Mouse (Mus musculus) lung, embryonic 15.5 days (tissue): ENCODE results near the gene Nell2. TPM values are rescaled to one million over a fixed set of nuclear protein-coding genes. Genes with fewer than 3 reads are reported as not detected.
"Not testable (repeated sequence)": the region's sequence is repeated elsewhere in the genome, so short reads cannot be mapped to it uniquely, and the experiment has no call there.

ENCODE experiments used
- ATAC-seq: fragments of 200-750 bp; cut with Nextera tagmentation; 2 replicates; pipeline ENCODE4 v1.8.0; 2017; ENCODE audit warnings: moderate number of reproducible peaks, borderline replicate concordance; ENCODE audit not compliant: low FRiP score, low TSS enrichment; ENCODE audit errors: extremely low read depth
- H3K27ac ChIP-seq: fragments of 300-500 bp; sonication (generic); 2 replicates; pipeline ENCODE4 v1.5.1; 2015; ENCODE audit warnings: moderate library complexity, mild to moderate bottlenecking, inconsistent platforms
- H3K27me3 ChIP-seq: fragments of 300-500 bp; sonication (generic); 2 replicates; pipeline ENCODE4 v1.6.1; 2015; ENCODE audit warnings: inconsistent platforms
- H3K36me3 ChIP-seq: fragments of 300-500 bp; sonication (generic); 2 replicates; pipeline ENCODE4 v1.6.1; 2015; ENCODE audit warnings: inconsistent platforms
- H3K4me1 ChIP-seq: fragments of 300-500 bp; sonication (generic); 2 replicates; pipeline ENCODE4 v1.6.1; 2015; ENCODE audit warnings: inconsistent platforms
- H3K4me2 ChIP-seq: fragments of 300-500 bp; sonication (generic); 2 replicates; pipeline ENCODE4 v1.6.1; 2015; ENCODE audit warnings: inconsistent platforms, mild to moderate bottlenecking, moderate library complexity
- H3K4me3 ChIP-seq: fragments of 300-500 bp; sonication (generic); 2 replicates; pipeline ENCODE4 v1.5.1; 2015; ENCODE audit warnings: mild to moderate bottlenecking, inconsistent platforms
- H3K9ac ChIP-seq: fragments of 300-500 bp; sonication (generic); 2 replicates; pipeline ENCODE4 v1.6.1; 2015; ENCODE audit warnings: inconsistent platforms
- H3K9me3 ChIP-seq: fragments of 300-500 bp; sonication (generic); 2 replicates; pipeline ENCODE4 v1.6.1; 2016; ENCODE audit warnings: inconsistent platforms
- WGBS: fragments of 180-500 bp; shearing (Covaris S2); methylation state at CpG from one replicate; pipeline ENCODE4 v1.1.7; 2015; 5-methylcytosine and 5-hydroxymethylcytosine counted together
- polyA plus RNA-seq: library from polyadenylated mRNA; unstranded; fragments of >200 nt; fragmentation: Nextera tagmentation; extraction: Ambion mirVana; gene quantifications from 2 replicates; pipeline ENCODE4 v1.2.1, GENCODE M21; 2015

The Nell2 gene
- polyA plus RNA-seq, 1 experiment from 2014 or later, result 1.8 TPM

DNA sequence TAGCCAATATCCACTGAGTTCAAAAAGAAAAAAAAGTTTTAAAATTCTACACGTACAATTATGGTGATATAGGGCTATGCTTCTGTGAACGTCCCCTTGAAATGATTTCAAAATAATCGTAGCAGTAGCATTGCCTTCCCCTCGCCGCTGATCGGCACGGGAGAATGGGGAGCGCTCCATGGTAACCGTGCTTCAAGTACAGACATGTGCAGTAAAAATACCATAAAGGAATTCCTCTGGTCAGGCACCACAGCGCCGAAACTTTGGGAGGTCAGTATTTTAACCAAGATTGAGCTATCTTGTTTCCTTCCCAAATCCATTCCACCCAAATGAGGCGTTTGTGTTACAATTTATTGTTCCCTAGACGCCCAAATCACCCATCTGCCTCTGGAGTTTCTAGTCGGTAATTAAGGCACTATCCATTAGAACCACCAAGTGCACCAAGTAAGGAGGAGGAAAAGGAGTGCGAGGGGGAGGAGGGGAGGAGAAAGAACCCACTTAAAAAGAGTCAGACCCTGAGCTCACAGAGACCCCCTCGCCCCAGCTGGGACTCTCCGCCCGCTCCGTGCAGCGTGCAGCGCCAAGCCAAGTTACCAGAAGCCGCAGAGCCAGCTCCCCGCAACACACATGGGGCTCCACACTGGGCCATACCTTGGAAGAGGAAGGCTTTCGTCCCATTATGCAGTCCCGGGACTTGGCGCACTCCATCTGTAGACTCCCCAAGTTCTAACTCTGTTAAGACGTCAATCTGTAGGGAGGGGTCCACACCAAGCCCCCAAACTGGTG lies 1.5 kb downstream of the Nell2 start:
- ATAC-seq, result no peak
- WGBS, result 5% methylated on average over 27 of the region's 27 CpGs

DNA sequence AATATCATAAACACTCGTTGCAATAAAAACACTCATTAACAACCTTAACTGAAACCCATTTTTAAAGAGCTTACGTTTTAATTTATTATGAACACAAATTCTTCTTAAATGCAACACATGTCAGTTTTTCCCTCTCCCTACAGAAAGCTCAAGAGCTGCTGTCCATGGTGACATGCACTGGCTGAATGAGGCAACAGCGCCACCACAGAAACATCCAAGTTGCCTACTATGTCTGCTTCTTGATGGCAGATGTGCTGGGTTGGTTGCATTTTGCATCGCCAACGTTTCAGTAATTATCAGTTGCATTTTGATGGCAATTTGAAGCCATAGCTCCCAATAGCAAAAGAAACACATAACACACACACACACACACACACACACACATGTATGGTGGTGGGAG lies 2.4 kb downstream of the Nell2 start:
- no peak for ATAC-seq
- no peak overlapping the region for H3K4me2 ChIP-seq
- H3K4me1 ChIP-seq, result peaks cover 12% of the 10 kb centered on the region
- H3K9me3 ChIP-seq, result no peaks in the 10 kb centered on the region
- H3K9ac ChIP-seq, result no peak overlapping the region
- H3K27ac ChIP-seq, result no peak overlapping the region
- 18% methylated on average over 5 of the region's 5 CpGs for WGBS
- H3K4me3 ChIP-seq, result no peak overlapping the region
- no peaks in the 10 kb centered on the region for H3K36me3 ChIP-seq
- peaks cover 52% of the 10 kb centered on the region for H3K27me3 ChIP-seq

More for the DNA sequence above, 1.5 kb downstream of the Nell2 start:
- Histone ChIP-seq H3K4me3 (peak overlapping the region; percentile 43; the same call in 1 of the 2 replicates), H3K27ac (no peak overlapping the region), H3K9me3 (no peaks in the 10 kb centered on the region), H3K36me3 (no peaks in the 10 kb centered on the region), H3K4me2 (peak overlapping the region; percentile 85; the same call in 1 of the 2 replicates), H3K4me1 (peaks cover 12% of the 10 kb centered on the region), H3K27me3 (peaks cover 52% of the 10 kb centered on the region), H3K9ac (no peak overlapping the region)

DNA sequence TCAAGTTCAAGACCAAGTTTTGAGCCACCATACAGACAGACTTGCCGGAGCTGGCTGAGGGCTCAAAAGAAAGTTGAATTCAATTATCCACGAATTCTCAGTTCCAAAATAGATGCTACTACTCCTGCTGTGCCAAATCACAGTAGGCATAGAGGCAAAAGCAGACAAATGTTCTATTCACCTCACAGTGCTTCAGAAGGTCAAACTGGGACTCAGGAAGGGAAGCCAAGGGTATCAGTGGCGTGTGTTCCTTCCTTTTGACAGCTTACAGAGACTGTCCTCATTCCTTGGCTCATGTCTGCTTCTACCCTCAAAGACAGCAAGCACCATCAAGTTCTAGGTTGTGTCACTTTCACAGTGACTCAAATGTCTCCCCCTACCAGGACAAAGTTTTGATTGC lies 10.2 kb downstream of the Nell2 start:
- Histone ChIP-seq H3K36me3 (no peaks in the 10 kb centered on the region), H3K4me2 (no peak overlapping the region), H3K4me1 (no peaks in the 10 kb centered on the region), H3K27ac (no peak overlapping the region), H3K9ac (no peak overlapping the region), H3K9me3 (no peaks in the 10 kb centered on the region), H3K27me3 (no peaks in the 10 kb centered on the region), H3K4me3 (no peak overlapping the region)
- WGBS, result 58% methylated on average over 3 of the region's 3 CpGs
- ATAC-seq, result no peak

DNA sequence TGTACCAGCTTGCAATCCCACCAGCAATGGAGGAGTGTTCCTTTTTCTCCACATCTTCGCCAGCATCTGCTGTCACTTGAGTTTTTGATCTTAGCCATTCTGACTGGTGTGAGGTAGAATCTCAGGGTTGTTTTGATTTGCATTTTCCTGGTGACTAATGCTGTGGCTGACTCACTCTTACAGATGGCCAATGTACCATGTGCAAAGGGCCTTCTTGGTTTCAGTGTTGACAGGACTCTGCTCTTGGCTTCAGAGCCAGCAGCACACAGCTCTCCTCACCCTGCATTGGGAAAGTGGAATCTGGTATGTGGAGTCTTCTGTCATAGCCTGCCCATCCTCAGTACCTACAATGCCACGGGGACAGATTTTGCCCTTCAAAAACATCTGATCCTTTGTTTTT lies 15.1 kb downstream of the Nell2 start:
- WGBS, result 71% methylated on average over 2 of the region's 2 CpGs
- not testable (repeated sequence) for H3K9ac ChIP-seq

DNA sequence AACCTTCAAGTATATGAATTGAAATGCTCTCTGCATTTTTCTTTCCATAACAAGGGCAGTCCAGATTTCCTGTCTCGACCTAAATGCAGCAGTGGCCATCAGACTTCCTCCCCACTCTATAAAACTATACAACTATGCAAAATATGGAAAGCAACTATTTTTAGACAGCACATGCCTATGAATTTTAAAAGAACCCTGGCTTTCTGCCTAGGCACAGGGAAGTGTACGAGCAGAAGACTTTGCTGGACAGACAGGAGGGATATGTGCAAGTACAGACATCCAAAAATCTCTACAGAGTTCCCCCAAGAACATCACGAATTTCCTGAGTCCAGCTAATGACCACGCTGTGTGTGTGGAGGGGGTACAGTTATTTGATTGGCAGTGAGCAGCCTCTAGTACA lies 32.7 kb downstream of the Nell2 start:
- no peak overlapping the region for H3K4me3 ChIP-seq
- no peaks in the 10 kb centered on the region for H3K36me3 ChIP-seq
- no peak for ATAC-seq
- no peaks in the 10 kb centered on the region for H3K27me3 ChIP-seq
- no peak overlapping the region for H3K9ac ChIP-seq
- H3K9me3 ChIP-seq, result no peaks in the 10 kb centered on the region
- 56% methylated on average over 4 of the region's 4 CpGs for WGBS
- H3K4me1 ChIP-seq, result no peaks in the 10 kb centered on the region
- no peak overlapping the region for H3K27ac ChIP-seq
- H3K4me2 ChIP-seq, result no peak overlapping the region

More for the DNA sequence above, 15.1 kb downstream of the Nell2 start:
- not testable (repeated sequence) for H3K36me3 ChIP-seq, H3K27me3 ChIP-seq, H3K4me2 ChIP-seq, H3K4me3 ChIP-seq, H3K4me1 ChIP-seq, H3K9me3 ChIP-seq, H3K27ac ChIP-seq, ATAC-seq

DNA sequence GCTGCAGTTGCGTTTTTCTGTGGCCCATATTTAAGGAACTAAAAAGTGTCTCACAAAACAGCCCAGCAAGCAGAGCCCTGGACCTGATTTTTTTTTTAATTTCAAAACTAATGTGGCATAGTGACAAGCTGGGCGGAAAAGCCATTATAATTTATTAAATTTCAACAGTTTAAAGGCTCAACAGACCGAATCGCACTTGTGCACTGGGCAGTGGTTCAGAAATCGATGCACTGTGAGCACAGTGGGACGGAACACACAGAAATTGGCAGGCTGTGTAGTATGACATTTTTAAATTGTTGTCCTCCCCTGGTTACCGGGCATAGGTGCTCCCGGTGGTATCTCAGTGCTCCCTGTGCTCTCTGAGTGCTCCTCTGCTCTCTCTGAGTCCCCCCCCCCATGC lies 33.2 kb downstream of the Nell2 start:
- H3K9ac ChIP-seq, result no peak overlapping the region
- no peak overlapping the region for H3K4me2 ChIP-seq
- no peak overlapping the region for H3K4me3 ChIP-seq
- no peaks in the 10 kb centered on the region for H3K9me3 ChIP-seq
- H3K36me3 ChIP-seq, result no peaks in the 10 kb centered on the region
- H3K27me3 ChIP-seq, result no peaks in the 10 kb centered on the region
- no peak for ATAC-seq
- 86% methylated on average over 8 of the region's 8 CpGs for WGBS
- H3K27ac ChIP-seq, result no peak overlapping the region
- H3K4me1 ChIP-seq, result no peaks in the 10 kb centered on the region

DNA sequence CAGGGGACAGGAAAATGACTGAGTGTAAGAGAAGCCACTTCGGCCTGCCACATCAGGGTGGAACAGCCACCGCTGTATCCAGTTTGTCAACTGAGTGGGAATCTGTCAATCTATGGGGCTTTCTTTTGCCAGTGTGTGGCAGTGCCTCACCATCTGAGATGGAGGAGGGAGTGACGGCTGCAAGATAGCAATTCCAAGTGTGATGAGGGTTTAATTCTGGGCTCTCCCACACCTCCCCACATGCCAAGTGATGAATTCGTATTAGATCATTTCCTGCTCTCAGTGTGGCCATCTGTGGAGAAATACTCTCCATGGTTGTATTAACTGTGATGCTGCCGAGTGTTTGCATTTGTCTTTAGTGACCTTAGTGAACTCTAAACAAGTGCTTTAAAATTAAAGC lies 36.2 kb downstream of the Nell2 start:
- H3K4me3 ChIP-seq, result no peak overlapping the region
- no peaks in the 10 kb centered on the region for H3K9me3 ChIP-seq
- no peak overlapping the region for H3K4me2 ChIP-seq
- ATAC-seq, result no peak
- H3K27ac ChIP-seq, result no peak overlapping the region
- H3K4me1 ChIP-seq, result 0 out of 2 replicates have a peak, but pooled peaks cover 2% of the 10 kb centered on the region
- H3K27me3 ChIP-seq, result no peaks in the 10 kb centered on the region
- H3K36me3 ChIP-seq, result no peaks in the 10 kb centered on the region
- 58% methylated on average over 5 of the region's 5 CpGs for WGBS
- no peak overlapping the region for H3K9ac ChIP-seq

DNA sequence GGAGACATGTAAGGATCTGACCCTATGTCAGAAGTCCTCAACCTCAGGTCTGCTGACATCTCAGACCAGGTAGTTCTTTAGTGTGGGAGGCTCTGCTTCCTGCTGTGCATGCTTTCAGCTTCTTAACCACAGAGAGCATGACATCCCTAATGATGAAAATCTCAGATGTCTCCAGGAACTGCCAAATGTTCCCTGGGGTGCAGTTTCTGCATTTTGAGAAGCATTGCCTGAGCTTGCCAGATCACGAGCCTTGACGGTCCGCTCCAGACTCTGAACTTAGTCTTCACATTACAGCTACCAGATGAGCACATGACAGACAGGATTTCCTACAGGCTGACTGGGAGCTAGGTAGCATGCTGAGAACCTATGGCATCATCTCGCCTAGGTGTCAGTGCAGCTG lies 39.2 kb downstream of the Nell2 start:
- Histone ChIP-seq H3K27me3 (no peaks in the 10 kb centered on the region), H3K4me2 (no peak overlapping the region), H3K27ac (no peak overlapping the region), H3K9me3 (no peaks in the 10 kb centered on the region), H3K9ac (no peak overlapping the region), H3K4me1 (0 out of 2 replicates have a peak, but pooled peaks cover 2% of the 10 kb centered on the region), H3K4me3 (no peak overlapping the region), H3K36me3 (no peaks in the 10 kb centered on the region)
- no peak for ATAC-seq
- 75% methylated on average over 4 of the region's 4 CpGs for WGBS

DNA sequence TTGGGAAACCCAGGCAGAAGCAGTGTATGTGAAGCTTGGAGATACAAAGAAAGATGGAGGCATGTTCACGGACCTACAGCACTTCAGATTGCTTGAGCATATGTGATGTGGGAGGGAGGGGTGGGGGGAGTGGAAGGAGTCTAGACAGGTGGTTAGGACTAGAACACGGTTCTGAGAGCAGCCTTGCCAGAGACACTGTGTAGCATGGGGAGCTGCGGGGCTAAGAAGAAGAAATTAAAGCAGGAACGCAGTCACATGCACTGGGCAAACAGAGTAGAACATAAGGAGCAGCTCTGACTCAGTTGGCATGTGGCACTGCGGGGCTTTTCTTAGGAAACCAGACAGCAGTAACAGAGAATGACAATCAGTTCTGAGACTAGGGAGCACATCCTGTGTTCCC lies 40.4 kb downstream of the Nell2 start:
- H3K27me3 ChIP-seq, result no peaks in the 10 kb centered on the region
- no peak overlapping the region for H3K9ac ChIP-seq
- H3K9me3 ChIP-seq, result no peaks in the 10 kb centered on the region
- no peak overlapping the region for H3K27ac ChIP-seq
- WGBS, result 83% methylated on average over 5 of the region's 5 CpGs
- no peak overlapping the region for H3K4me3 ChIP-seq
- no peak overlapping the region for H3K4me2 ChIP-seq
- H3K4me1 ChIP-seq, result 0 out of 2 replicates have a peak, but pooled peaks cover 2% of the 10 kb centered on the region
- no peaks in the 10 kb centered on the region for H3K36me3 ChIP-seq
- ATAC-seq, result no peak

DNA sequence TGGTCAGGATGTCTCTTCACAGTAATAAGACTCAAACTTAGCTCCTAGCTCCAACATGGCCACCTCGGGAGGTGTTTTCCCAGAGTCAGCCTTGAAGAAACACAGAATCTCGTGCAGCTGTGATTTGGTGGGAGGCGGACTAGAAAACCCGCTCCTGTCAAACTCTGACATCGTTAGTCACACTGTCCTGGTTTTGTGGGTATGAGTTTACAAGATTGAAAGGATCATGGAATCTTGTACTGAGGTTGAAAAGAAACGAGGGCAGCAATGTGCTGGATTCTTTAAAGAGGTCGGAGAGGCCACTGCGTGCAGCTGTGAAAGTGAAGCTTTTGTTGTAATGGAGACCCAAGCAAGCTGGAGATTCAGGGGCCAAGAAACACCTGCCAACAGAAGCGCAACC lies 46.4 kb downstream of the Nell2 start:
- H3K27me3 ChIP-seq, result no peaks in the 10 kb centered on the region
- H3K4me3 ChIP-seq, result no peak overlapping the region
- H3K4me2 ChIP-seq, result no peak overlapping the region
- H3K27ac ChIP-seq, result no peak overlapping the region
- H3K9ac ChIP-seq, result no peak overlapping the region
- WGBS, result 75% methylated on average over 9 of the region's 9 CpGs
- H3K36me3 ChIP-seq, result no peaks in the 10 kb centered on the region
- no peaks in the 10 kb centered on the region for H3K4me1 ChIP-seq
- no peaks in the 10 kb centered on the region for H3K9me3 ChIP-seq
- ATAC-seq, result no peak

DNA sequence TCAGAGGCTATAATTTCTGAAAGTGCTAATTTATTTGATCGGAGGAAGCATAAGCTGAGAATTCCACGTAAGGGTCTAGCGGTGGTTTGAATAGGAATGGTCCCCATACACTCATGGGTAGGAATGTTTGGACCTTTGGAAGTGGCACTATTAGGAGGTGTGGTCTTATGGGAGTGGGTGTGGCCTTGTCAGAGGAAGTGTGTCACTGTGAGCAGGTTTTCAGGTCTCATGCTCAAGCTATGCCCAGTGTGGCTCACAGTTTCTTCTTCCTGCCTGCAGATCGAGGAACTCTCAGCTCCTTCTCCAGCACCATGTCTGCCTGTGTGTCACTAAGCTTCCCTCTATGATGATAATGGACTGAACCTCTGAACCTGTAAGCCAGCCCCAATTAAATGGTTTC lies 46.8 kb downstream of the Nell2 start:
- ATAC-seq, result no peak
- 88% methylated on average over 4 of the region's 4 CpGs for WGBS
- no peak overlapping the region for H3K4me3 ChIP-seq
- no peak overlapping the region for H3K9ac ChIP-seq
- H3K36me3 ChIP-seq, result no peaks in the 10 kb centered on the region
- H3K27ac ChIP-seq, result no peak overlapping the region
- no peaks in the 10 kb centered on the region for H3K9me3 ChIP-seq
- H3K4me2 ChIP-seq, result no peak overlapping the region
- no peaks in the 10 kb centered on the region for H3K27me3 ChIP-seq
- H3K4me1 ChIP-seq, result no peaks in the 10 kb centered on the region

DNA sequence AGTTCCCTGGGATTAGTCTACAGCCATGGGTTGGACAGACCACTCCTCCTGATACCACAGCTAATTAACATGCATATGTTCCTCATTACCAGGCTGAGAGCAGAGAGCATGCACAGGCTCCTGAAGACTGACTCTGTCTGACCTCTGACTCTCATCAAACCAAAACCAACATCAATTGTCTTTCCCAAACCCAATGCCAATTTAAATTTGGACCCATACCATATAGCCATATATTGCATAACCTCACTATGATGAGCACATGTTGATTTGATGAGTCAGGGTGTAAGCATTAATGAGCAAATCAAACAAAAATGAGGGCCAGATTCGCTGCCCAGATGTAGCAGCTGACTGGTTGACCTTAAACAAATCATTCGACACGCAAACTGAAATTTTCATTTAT lies 51.9 kb downstream of the Nell2 start:
- H3K36me3 ChIP-seq, result no peaks in the 10 kb centered on the region
- no peak overlapping the region for H3K4me2 ChIP-seq
- no peak for ATAC-seq
- no peak overlapping the region for H3K9ac ChIP-seq
- no peaks in the 10 kb centered on the region for H3K4me1 ChIP-seq
- H3K27me3 ChIP-seq, result no peaks in the 10 kb centered on the region
- H3K27ac ChIP-seq, result no peak overlapping the region
- H3K9me3 ChIP-seq, result no peaks in the 10 kb centered on the region
- 84% methylated on average over 3 of the region's 3 CpGs for WGBS
- H3K4me3 ChIP-seq, result no peak overlapping the region
